Mouse (Mus musculus) layer of hippocampus, postnatal 10 days (tissue): ENCODE measurements around the gene Zc3h13. TPM values are rescaled to one million over a fixed set of nuclear protein-coding genes. Genes with fewer than 3 reads are reported as not detected.

Experiments used
- DNase-seq, 2 experiments: peaks; one replicate each; pipeline ENCODE4 v3.0.0; 2021; ENCODE audit warnings: low spot score in 2 of 2
- microRNA-seq, 2 experiments: library from miRNA; unstranded; fragments of <30 nt; microRNA quantifications; one replicate each; pipeline ENCODE4 v1.2.0; 2021
- total RNA-seq, 2 experiments: library from RNA; stranded (reverse); gene quantifications; 2 replicates each; pipeline ENCODE4 v1.2.3; 2021

Gene Zc3h13
- total RNA-seq, 2 experiments from 2014 or later = 50.1 to 60.0 TPM

GRCm38 (mm10) chr14:75320269-75320668 is 36.1 kb downstream of the Zc3h13 start:
- no peak for DNase-seq

GRCm38 (mm10) chr14:75323354-75323753 is 39.2 kb downstream of the Zc3h13 start:
- DNase-seq = no peak

GRCm38 (mm10) chr14:75328062-75328461 is 43.9 kb downstream of the Zc3h13 start:
- DNase-seq = no peak

- DNase-seq = peak; percentile 32 to 48
Observed at GRCm38 (mm10) chr14:75330621-75331020, 46.4 kb downstream of the Zc3h13 start.

- no peak for DNase-seq
Observed at GRCm38 (mm10) chr14:75334321-75334720, 50.1 kb downstream of the Zc3h13 start.

GRCm38 (mm10) chr14:75337884-75338283 is 53.7 kb downstream of the Zc3h13 start:
- DNase-seq = no peak

GRCm38 (mm10) chr14:75346041-75346440 is 61.9 kb downstream of the Zc3h13 start:
- DNase-seq = no peak

GRCm38 (mm10) chr14:75351626-75352025 is 67.5 kb downstream of the Zc3h13 start:
- DNase-seq = no peak

- DNase-seq = no peak
Observed at GRCm38 (mm10) chr14:75363316-75363715, 79.1 kb downstream of the Zc3h13 start.

- no peak for DNase-seq
Observed at GRCm38 (mm10) chr14:75365301-75366035, 81.3 kb downstream of the Zc3h13 start.

GRCm38 (mm10) chr14:75366741-75367140 is 82.6 kb downstream of the Zc3h13 start:
- peak; percentile 23 to 40 for DNase-seq

- DNase-seq = no peak
Observed at GRCm38 (mm10) chr14:75367503-75367902, 83.3 kb downstream of the Zc3h13 start.

GRCm38 (mm10) chr14:75369880-75370279 is 85.7 kb downstream of the Zc3h13 start:
- peak; percentile 10 to 40 for DNase-seq

- peak; percentile 40 to 62 for DNase-seq
Observed at GRCm38 (mm10) chr14:75375006-75375598, 90.9 kb downstream of the Zc3h13 start.

- no peak for DNase-seq
Observed at GRCm38 (mm10) chr14:75376256-75376655, 92.1 kb downstream of the Zc3h13 start.

- no peak for DNase-seq
Observed at GRCm38 (mm10) chr14:75377612-75378011, 93.4 kb downstream of the Zc3h13 start.

Small RNAs within 50 kb of the gene (microRNA-seq; reads per million reads assigned to microRNA genes)
- gene Gm44482 = 0 reads per million in 2 experiments

Other genes with a start within 250 kb of the Zc3h13 start
- gene Lrrc63, start 153.5 kb upstream of the Zc3h13 start, total RNA-seq = not detected
- gene Lcp1, start 153.3 kb upstream of the Zc3h13 start, total RNA-seq = 1 to 10 TPM; 8.5 to 8.8 TPM
- not detected for gene Cpb2, start 42.1 kb upstream of the Zc3h13 start, total RNA-seq
- 10 to 100 TPM; 11.4 to 13.6 TPM for gene Siah3, start 171.6 kb downstream of the Zc3h13 start, total RNA-seq